Mouse (Mus musculus) small intestine, adult 2 months (tissue): ENCODE measurements around the gene Sorbs2. TPM values are rescaled to one million over a fixed set of nuclear protein-coding genes. Genes with fewer than 3 reads are reported as not detected.

Source experiments
- H3K27ac ChIP-seq: fragments of 200-500 bp; 2 replicates; pipeline ENCODE4 v1.5.1; 2012; ENCODE audit warnings: low read depth, low read length, control low read depth, inconsistent platforms; ENCODE audit not compliant: insufficient read depth
- H3K27me3 ChIP-seq: fragments of 200-500 bp; 2 replicates; pipeline ENCODE4 v1.6.1; 2012; ENCODE audit warnings: mild to moderate bottlenecking, moderate library complexity, low read length, inconsistent platforms; ENCODE audit not compliant: control insufficient read depth, insufficient read depth
- H3K36me3 ChIP-seq: fragments of 200-500 bp; 2 replicates; pipeline ENCODE4 v1.6.1; 2012; ENCODE audit warnings: mild to moderate bottlenecking, low read length, control low read depth, inconsistent platforms; ENCODE audit not compliant: control insufficient read depth, insufficient read depth
- H3K4me1 ChIP-seq: fragments of 200-500 bp; 2 replicates; pipeline ENCODE4 v1.6.1; 2012; ENCODE audit warnings: low read length, inconsistent platforms, mixed read lengths; ENCODE audit not compliant: control insufficient read depth, insufficient read depth, insufficient read length
- H3K4me3 ChIP-seq: fragments of 200-500 bp; 2 replicates; pipeline ENCODE4 v1.5.1; 2012; ENCODE audit warnings: low read depth, mild to moderate bottlenecking, control low read depth, inconsistent platforms, low read length, moderate library complexity
- CTCF ChIP-seq: fragments of 200-500 bp; IDR thresholded peaks from 2 replicates; pipeline ENCODE4 v1.5.1; 2012; ENCODE audit warnings: low read depth, mild to moderate bottlenecking, control low read depth, inconsistent platforms, low read length, moderate library complexity, mixed read lengths; ENCODE audit not compliant: insufficient replicate concordance, insufficient read length; ENCODE audit errors: extremely low read depth
- POLR2A ChIP-seq: fragments of 200-500 bp; IDR thresholded peaks from 2 replicates; pipeline ENCODE4 v1.6.1; 2012; ENCODE audit warnings: low read depth, mild to moderate bottlenecking, control low read depth, inconsistent platforms, low read length, moderate library complexity
- WGBS: fragments of 180-500 bp; shearing (Covaris S2); methylation state at CpG from one replicate; pipeline ENCODE4 v1.1.7; 2018; 5-methylcytosine and 5-hydroxymethylcytosine counted together
- polyA plus RNA-seq: library from polyadenylated mRNA; depleted of rRNA; stranded (reverse); fragments of >200 nt; gene quantifications from 2 replicates; pipeline ENCODE4 v1.2.3, GENCODE M21; 2012

Gene Sorbs2
- polyA plus RNA-seq, 1 experiment = 5.7 TPM

GRCm38 (mm10) chr8:45607012-45607411 is 99.4 kb downstream of the Sorbs2 start:
- 44% methylated on average over 6 of the region's 6 CpGs for WGBS
- no peaks in the 10 kb centered on the region for H3K36me3 ChIP-seq

DNA sequence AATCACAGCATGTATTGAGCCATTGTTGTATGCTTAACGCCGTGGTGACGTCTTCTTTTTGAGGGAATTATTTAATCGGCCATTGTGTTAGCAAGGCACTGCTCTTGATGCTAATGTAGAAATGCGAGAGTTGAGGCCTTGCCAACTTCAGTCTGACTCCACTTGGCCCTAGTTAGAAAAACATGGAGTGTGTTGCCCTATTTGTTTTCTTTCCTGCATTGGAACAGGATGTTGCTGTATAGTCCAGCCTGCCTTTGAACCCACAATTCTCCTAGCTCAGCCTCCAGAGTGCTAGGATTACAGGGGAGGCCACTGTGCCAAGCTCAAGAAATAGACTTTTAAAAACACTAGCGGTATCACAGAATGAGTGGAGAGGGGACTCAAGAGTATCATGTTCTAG is 100.8 kb downstream of the Sorbs2 start:
- TF ChIP-seq POLR2A = no peak
- TF ChIP-seq CTCF = no peak
- Histone ChIP-seq H3K27me3 (no peaks in the 10 kb centered on the region), H3K4me3 (no peak overlapping the region), H3K36me3 (no peaks in the 10 kb centered on the region), H3K27ac (no peak overlapping the region), H3K4me1 (no peaks in the 10 kb centered on the region; the same call in 1 of the 2 replicates)
- 93% methylated on average over 6 of the region's 6 CpGs for WGBS

More at GRCm38 (mm10) chr8:45607012-45607411, 99.4 kb downstream of the Sorbs2 start:
- no peak overlapping the region for H3K27ac ChIP-seq
- no peak overlapping the region for H3K4me3 ChIP-seq
- H3K27me3 ChIP-seq = no peaks in the 10 kb centered on the region
- TF ChIP-seq POLR2A = no peak
- TF ChIP-seq CTCF = no peak
- H3K4me1 ChIP-seq = no peaks in the 10 kb centered on the region; the same call in 1 of the 2 replicates

GRCm38 (mm10) chr8:45610426-45611215 is 103.0 kb downstream of the Sorbs2 start:
- TF ChIP-seq POLR2A = no peak
- no peak for TF ChIP-seq CTCF
- H3K27ac ChIP-seq = no peak overlapping the region
- H3K4me1 ChIP-seq = no peaks in the 10 kb centered on the region; the same call in 1 of the 2 replicates
- H3K4me3 ChIP-seq = no peak overlapping the region
- WGBS = 15% methylated on average over 7 of the region's 7 CpGs
- H3K36me3 ChIP-seq = no peaks in the 10 kb centered on the region
- H3K27me3 ChIP-seq = no peaks in the 10 kb centered on the region

- no peak for TF ChIP-seq POLR2A
- no peak for TF ChIP-seq CTCF
- Histone ChIP-seq H3K4me3 (no peak overlapping the region), H3K36me3 (no peaks in the 10 kb centered on the region), H3K4me1 (no peaks in the 10 kb centered on the region; the same call in 1 of the 2 replicates), H3K27me3 (no peaks in the 10 kb centered on the region), H3K27ac (no peak overlapping the region)
- WGBS = 49% methylated on average over 1 of the region's 1 CpGs
Observed at GRCm38 (mm10) chr8:45611320-45611719, 103.7 kb downstream of the Sorbs2 start.

DNA sequence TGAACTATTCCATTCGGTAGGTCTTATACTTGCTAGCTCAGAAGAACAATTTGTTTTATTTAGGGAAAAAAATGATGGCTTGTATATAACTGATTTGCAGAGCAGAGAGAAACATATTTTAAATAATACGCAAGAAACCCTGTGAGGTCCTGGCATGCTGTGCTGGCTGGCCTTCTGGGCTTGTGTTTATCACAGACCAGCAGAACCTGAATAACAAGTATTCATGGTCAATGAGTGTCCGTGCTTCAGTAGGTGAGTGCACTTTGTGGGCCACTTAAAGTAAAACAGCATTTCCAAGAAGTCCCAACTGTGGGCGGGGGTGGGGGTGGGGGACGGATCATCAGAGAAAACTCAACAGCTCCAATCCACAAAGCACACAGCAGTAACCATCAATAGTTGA is 107.0 kb downstream of the Sorbs2 start:
- no peaks in the 10 kb centered on the region for H3K36me3 ChIP-seq
- no peaks in the 10 kb centered on the region; the same call in 1 of the 2 replicates for H3K4me1 ChIP-seq
- 35% methylated on average over 5 of the region's 5 CpGs for WGBS
- no peak overlapping the region for H3K4me3 ChIP-seq
- H3K27ac ChIP-seq = no peak overlapping the region
- no peak for TF ChIP-seq POLR2A
- TF ChIP-seq CTCF = no peak
- H3K27me3 ChIP-seq = no peaks in the 10 kb centered on the region

GRCm38 (mm10) chr8:45615050-45615449 is 107.5 kb downstream of the Sorbs2 start:
- H3K4me3 ChIP-seq = no peak overlapping the region
- H3K27ac ChIP-seq = no peak overlapping the region
- no peaks in the 10 kb centered on the region; the same call in 1 of the 2 replicates for H3K4me1 ChIP-seq
- no peaks in the 10 kb centered on the region for H3K36me3 ChIP-seq
- TF ChIP-seq POLR2A (no peak), CTCF (no peak)
- WGBS = 18% methylated on average over 9 of the region's 9 CpGs
- H3K27me3 ChIP-seq = no peaks in the 10 kb centered on the region

DNA sequence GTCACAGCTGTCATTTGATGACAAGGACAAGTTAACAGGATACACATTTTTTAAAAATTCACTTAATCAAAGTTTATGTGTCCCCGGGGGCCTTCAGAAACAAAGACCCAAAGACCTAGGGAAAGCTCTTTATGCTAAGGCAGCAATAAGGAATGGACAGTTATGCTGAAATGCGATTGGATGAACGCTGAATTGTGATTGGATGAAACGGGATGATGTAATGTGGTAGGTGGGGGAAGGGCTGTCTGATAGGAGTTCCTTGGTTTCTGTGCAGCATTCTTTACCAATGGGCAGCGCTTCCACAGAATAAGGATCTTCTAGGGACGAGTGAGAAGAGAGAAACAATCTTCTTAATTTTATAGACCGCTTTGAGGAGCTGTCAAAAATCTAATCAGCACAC is 108.0 kb downstream of the Sorbs2 start:
- no peak overlapping the region for H3K4me3 ChIP-seq
- TF ChIP-seq POLR2A (no peak), CTCF (no peak)
- no peaks in the 10 kb centered on the region for H3K36me3 ChIP-seq
- H3K27me3 ChIP-seq = no peaks in the 10 kb centered on the region
- H3K27ac ChIP-seq = no peak overlapping the region
- WGBS = 84% methylated on average over 7 of the region's 7 CpGs
- no peaks in the 10 kb centered on the region for H3K4me1 ChIP-seq
